Mouse (Mus musculus): ENCODE measurements around the gene Rsph9. TPM values are rescaled to one million over a fixed set of nuclear protein-coding genes. Genes with fewer than 3 reads are reported as not detected.

The Rsph9 gene
- polyA plus RNA-seq, 1 experiment from 2014 or later, result 1.1 TPM

DNA sequence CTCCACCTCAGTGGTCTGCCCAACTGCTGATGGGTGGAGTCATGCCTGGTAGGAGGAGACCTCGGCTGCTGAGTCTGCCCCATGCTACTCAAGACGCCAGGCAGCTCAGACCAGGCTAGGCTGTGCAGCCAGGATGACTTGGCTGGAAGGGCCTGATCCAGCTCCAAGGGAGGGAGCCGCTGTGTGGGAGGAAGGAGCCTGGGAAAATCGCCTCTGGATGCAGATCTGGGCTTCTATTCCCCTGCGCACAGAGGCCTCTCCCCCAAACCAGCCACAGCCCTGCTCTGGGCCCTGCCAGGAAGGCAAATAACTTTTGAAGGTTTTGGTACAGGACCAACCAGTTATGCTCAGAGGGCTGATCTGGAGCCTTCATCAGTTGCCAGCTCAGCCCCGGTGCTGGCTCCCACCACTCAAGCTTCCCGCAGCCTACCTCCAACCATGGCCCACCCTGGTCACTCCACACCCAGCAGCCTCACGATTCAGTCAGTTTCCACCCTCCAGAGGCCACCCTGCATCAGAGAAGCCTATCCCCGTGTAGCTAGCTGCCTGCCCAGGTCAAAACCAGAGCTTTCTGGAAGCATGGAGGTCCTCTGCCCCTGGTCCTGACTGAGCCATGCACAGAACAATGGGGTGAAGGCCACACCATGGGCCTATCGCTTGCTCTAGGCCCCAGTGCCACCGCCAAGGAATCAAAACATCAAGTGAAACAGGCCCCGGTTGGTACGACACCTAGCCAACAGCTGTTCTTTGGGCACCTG is 14.1 kb downstream of the Rsph9 start:
- Histone ChIP-seq H3K4me1 (ENCODE audit: control insufficient read depth, low read depth, low read length) (no peaks in the 10 kb centered on the region), H3K36me3 (ENCODE audit: control insufficient read depth, insufficient read depth) (peaks cover 14% of the 10 kb centered on the region), H3K4me3 (ENCODE audit: low read depth, low read length) (no peak overlapping the region), H3K4me2 (ENCODE audit: low read depth, low read length) (no peak overlapping the region), H3K27ac (ENCODE audit: low read length) (no peak overlapping the region), H3K9me3 (replicated peaks; ENCODE audit: control insufficient read depth, low read length) (no peaks in the 10 kb centered on the region), H3K27me3 (ENCODE audit: control insufficient read depth, insufficient read depth, low read depth, low read length) (no peaks in the 10 kb centered on the region), H3K9ac (ENCODE audit: low read depth, low read length) (no peak overlapping the region)
- no peak for ATAC-seq (ENCODE audit: low read depth)
- WGBS (ENCODE audit: insufficient replicate concordance), result 69% methylated on average over 13 of the region's 13 CpGs

DNA sequence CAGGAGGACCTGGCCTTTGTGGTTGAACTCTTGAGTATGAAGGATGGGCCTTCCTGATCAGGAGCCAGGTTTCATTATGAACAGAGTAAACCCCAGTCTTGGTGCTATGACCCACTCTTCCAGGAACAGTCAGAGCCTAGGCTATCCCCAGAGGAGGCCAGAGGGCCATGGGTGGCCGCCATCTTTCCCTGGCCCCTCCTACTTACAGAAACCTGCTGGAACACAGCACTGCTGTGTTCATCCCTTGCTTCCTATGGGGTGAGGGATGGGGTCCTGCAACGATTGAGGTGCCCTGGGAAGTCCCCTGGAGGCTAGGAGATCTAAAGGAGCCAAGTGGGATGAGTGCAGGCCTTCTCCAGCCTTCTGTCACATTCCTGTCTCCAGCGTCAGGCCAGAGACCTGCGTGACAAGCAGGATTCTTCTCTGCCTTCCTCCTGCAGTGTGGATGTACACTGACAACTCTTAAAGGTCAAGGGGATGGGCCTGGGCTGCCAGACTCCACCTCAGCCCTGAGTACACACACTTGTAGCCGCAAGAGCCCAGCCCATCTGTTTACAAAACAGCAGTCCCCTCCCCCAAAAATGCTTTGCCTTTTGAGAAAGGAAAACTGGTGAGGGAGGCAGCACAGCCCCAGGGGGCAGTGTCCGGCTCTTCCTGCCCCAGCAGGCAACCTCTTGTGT is 16.1 kb downstream of the Rsph9 start:
- ATAC-seq (ENCODE audit: low read depth), result no peak

DNA sequence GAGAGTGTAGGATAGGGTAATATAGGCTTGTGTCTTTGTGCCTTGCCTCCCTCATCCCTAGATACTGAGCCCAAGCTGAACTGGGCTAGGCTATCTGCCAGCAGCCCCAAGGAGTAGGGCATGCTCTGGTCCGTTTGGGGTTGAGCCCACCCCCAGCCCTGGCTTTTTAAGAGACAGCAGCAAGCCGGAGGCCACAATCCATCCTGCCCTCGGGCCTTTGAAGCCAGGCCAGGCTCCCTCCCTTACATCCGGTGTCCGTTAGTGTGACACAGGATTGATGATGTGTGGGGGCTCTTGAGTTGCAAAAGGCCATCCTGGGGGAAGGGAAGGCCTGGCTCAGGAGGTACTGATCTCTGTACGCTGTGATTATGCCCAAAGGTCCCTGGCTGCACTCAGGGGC is 17.4 kb downstream of the Rsph9 start:
- no peak overlapping the region for H3K9ac ChIP-seq (ENCODE audit: low read depth, low read length)
- H3K27me3 ChIP-seq (ENCODE audit: control insufficient read depth, insufficient read depth, low read depth, low read length), result no peaks in the 10 kb centered on the region
- 81% methylated on average over 6 of the region's 6 CpGs for WGBS (ENCODE audit: insufficient replicate concordance)
- H3K4me2 ChIP-seq (ENCODE audit: low read depth, low read length), result no peak overlapping the region
- no peaks in the 10 kb centered on the region for H3K9me3 ChIP-seq (replicated peaks; ENCODE audit: control insufficient read depth, low read length)
- H3K4me1 ChIP-seq (ENCODE audit: control insufficient read depth, low read depth, low read length), result no peaks in the 10 kb centered on the region
- ATAC-seq (ENCODE audit: low read depth), result no peak
- H3K27ac ChIP-seq (ENCODE audit: low read length), result no peak overlapping the region
- H3K4me3 ChIP-seq (ENCODE audit: low read depth, low read length), result no peak overlapping the region
- H3K36me3 ChIP-seq (ENCODE audit: control insufficient read depth, insufficient read depth), result peaks cover 29% of the 10 kb centered on the region

More for the DNA sequence above, 16.1 kb downstream of the Rsph9 start:
- Histone ChIP-seq H3K4me2 (ENCODE audit: low read depth, low read length) (no peak overlapping the region), H3K9ac (ENCODE audit: low read depth, low read length) (no peak overlapping the region), H3K36me3 (ENCODE audit: control insufficient read depth, insufficient read depth) (peaks cover 27% of the 10 kb centered on the region), H3K4me1 (ENCODE audit: control insufficient read depth, low read depth, low read length) (no peaks in the 10 kb centered on the region), H3K9me3 (replicated peaks; ENCODE audit: control insufficient read depth, low read length) (no peaks in the 10 kb centered on the region), H3K27ac (ENCODE audit: low read length) (no peak overlapping the region), H3K27me3 (ENCODE audit: control insufficient read depth, insufficient read depth, low read depth, low read length) (no peaks in the 10 kb centered on the region), H3K4me3 (ENCODE audit: low read depth, low read length) (no peak overlapping the region)
- 70% methylated on average over 6 of the region's 6 CpGs for WGBS (ENCODE audit: insufficient replicate concordance)

DNA sequence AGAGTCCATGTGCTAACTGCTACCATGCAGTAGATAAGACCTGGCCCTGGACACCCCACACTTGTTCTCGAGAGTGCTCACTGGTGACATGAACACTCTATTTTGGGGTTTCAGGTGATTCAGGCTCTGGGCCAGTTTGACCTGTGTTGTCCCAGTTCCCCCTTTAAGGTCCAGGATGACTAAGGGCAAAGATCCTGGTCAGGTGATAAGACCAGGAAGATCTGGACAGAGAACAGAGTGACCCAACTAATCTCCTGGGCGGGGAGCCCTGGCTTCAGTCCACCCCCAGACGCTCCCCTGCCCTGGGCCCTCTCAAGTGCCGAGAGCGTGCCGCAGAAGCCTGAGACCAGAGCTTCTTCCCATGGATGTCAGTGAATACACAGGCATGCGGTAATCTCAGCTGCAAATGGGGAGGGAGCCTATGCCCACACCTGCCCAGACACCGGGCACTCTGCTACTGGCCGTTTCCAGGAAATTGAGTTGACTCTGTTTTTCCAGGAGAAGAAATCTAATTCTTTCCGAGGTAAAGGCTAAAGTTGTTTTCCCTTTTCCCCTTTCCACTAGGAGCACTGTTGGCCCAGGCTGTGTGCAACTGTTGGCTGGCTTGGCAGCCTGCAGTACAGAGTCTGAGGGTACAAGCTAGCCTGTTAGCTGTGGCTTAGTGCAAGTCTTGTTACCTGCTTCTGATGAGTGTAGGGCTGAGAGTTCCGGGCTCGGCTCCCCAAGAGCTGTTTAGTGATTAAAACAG is 19.9 kb downstream of the Rsph9 start:
- H3K27ac ChIP-seq (ENCODE audit: low read length), result no peak overlapping the region
- peaks cover 29% of the 10 kb centered on the region for H3K36me3 ChIP-seq (ENCODE audit: control insufficient read depth, insufficient read depth)
- WGBS (ENCODE audit: insufficient replicate concordance), result 82% methylated on average over 12 of the region's 12 CpGs

DNA sequence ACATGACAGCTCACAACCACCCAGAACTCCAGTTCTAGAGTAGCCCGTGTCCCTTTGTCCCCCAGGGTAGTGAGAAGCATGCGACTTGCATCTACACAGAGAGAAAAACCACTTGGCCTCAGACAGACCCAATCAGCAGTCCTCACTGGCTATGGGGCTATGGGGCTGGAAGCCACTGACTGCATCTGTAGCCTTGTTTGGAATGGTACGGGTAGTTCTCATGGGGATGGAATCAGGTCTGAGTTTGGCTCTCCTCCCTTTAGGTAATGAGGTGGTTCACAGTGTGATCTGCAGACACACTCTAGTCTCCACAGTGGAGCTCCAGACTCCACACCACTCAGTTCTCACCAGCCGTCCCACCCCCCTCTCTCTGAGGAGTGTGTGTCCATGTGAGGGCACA is 20.7 kb downstream of the Rsph9 start:
- no peak overlapping the region for H3K9ac ChIP-seq (ENCODE audit: low read depth, low read length)
- no peaks in the 10 kb centered on the region for H3K27me3 ChIP-seq (ENCODE audit: control insufficient read depth, insufficient read depth, low read depth, low read length)
- no peak overlapping the region for H3K4me3 ChIP-seq (ENCODE audit: low read depth, low read length)
- H3K4me1 ChIP-seq (ENCODE audit: control insufficient read depth, low read depth, low read length), result no peaks in the 10 kb centered on the region
- H3K9me3 ChIP-seq (replicated peaks; ENCODE audit: control insufficient read depth, low read length), result no peaks in the 10 kb centered on the region
- H3K4me2 ChIP-seq (ENCODE audit: low read depth, low read length), result no peak overlapping the region
- WGBS (ENCODE audit: insufficient replicate concordance), result 79% methylated on average over 4 of the region's 4 CpGs
- H3K36me3 ChIP-seq (ENCODE audit: control insufficient read depth, insufficient read depth), result peaks cover 25% of the 10 kb centered on the region
- no peak overlapping the region for H3K27ac ChIP-seq (ENCODE audit: low read length)
- ATAC-seq (ENCODE audit: low read depth), result no peak

More for the DNA sequence above, 19.9 kb downstream of the Rsph9 start:
- no peaks in the 10 kb centered on the region for H3K27me3 ChIP-seq (ENCODE audit: control insufficient read depth, insufficient read depth, low read depth, low read length)
- H3K4me3 ChIP-seq (ENCODE audit: low read depth, low read length), result no peak overlapping the region
- H3K9me3 ChIP-seq (replicated peaks; ENCODE audit: control insufficient read depth, low read length), result no peaks in the 10 kb centered on the region
- no peak overlapping the region for H3K9ac ChIP-seq (ENCODE audit: low read depth, low read length)
- no peak overlapping the region for H3K4me2 ChIP-seq (ENCODE audit: low read depth, low read length)
- ATAC-seq (ENCODE audit: low read depth), result no peak
- H3K4me1 ChIP-seq (ENCODE audit: control insufficient read depth, low read depth, low read length), result no peaks in the 10 kb centered on the region

DNA sequence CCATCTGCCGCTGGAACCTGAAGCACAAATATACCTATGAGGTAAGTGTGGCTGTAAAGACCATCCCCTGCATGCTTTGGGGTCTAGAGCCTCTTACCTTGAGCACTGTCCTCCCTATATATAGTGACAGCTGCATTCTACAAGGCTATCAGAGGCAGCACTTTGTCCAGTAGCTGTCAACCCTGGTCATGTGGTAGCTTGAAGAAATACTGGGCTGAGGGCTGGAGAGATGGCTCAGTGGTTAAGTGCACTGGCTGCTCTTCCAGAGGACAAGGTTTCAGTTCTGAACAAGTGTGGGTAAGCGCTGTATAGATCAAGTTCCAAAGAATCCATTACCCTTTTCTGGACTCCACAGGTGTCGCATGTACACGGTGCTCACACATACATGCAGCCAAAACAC is 21.2 kb downstream of the Rsph9 start:
- WGBS (ENCODE audit: insufficient replicate concordance), result 90% methylated on average over 4 of the region's 4 CpGs
- no peak overlapping the region for H3K4me3 ChIP-seq (ENCODE audit: low read depth, low read length)
- no peaks in the 10 kb centered on the region for H3K27me3 ChIP-seq (ENCODE audit: control insufficient read depth, insufficient read depth, low read depth, low read length)
- H3K4me2 ChIP-seq (ENCODE audit: low read depth, low read length), result no peak overlapping the region
- no peak overlapping the region for H3K9ac ChIP-seq (ENCODE audit: low read depth, low read length)
- no peak for ATAC-seq (ENCODE audit: low read depth)
- no peaks in the 10 kb centered on the region for H3K9me3 ChIP-seq (replicated peaks; ENCODE audit: control insufficient read depth, low read length)
- no peaks in the 10 kb centered on the region for H3K4me1 ChIP-seq (ENCODE audit: control insufficient read depth, low read depth, low read length)
- peaks cover 25% of the 10 kb centered on the region for H3K36me3 ChIP-seq (ENCODE audit: control insufficient read depth, insufficient read depth)
- no peak overlapping the region for H3K27ac ChIP-seq (ENCODE audit: low read length)

DNA sequence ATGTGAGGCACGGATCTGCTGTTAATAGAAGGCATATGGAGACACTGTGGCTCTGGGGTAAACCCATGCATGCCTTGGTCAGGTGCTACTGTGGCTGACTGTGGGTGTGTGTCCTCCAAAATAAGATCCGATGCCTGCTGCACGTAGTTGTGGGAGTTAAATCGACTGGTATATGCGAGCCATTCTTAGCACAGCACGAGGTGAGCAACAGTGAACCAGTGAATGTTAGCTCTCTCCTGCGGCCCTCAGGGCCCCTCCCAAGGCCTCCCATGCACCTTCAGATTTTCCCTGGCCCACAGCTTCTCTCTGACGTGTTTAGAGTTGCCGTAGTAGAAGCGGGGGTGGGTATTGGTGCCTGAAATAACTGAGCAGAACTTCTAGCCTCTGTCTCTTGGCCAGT is 24.4 kb downstream of the Rsph9 start:
- Histone ChIP-seq H3K9ac (ENCODE audit: low read depth, low read length) (no peak overlapping the region), H3K27me3 (ENCODE audit: control insufficient read depth, insufficient read depth, low read depth, low read length) (no peaks in the 10 kb centered on the region), H3K27ac (ENCODE audit: low read length) (no peak overlapping the region), H3K4me3 (ENCODE audit: low read depth, low read length) (no peak overlapping the region), H3K4me2 (ENCODE audit: low read depth, low read length) (no peak overlapping the region), H3K9me3 (replicated peaks; ENCODE audit: control insufficient read depth, low read length) (no peaks in the 10 kb centered on the region), H3K36me3 (ENCODE audit: control insufficient read depth, insufficient read depth) (peaks cover 13% of the 10 kb centered on the region; the same call in 1 of the 2 replicates), H3K4me1 (ENCODE audit: control insufficient read depth, low read depth, low read length) (no peaks in the 10 kb centered on the region)
- 84% methylated on average over 10 of the region's 10 CpGs for WGBS (ENCODE audit: insufficient replicate concordance)
- no peak for ATAC-seq (ENCODE audit: low read depth)

DNA sequence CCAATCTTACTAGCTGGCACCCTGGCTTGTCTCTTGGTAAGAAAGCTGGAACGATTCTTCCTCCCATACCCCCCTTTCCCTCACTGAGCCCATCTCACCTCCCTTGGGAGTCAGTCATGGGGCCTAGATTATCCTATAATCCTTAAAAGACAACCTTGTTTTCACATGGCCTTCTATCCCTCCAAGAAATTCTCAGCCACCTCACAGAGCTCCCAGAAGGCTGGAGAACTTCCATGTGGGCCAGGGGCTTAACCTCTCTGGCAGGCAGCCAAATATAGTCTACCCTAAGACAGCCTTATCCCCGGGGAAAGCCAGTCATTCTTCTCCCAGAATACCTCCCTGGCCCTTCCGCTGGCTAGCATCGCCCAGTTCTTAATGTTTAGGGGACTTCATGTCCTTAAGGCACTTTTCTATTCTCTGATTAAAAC is 25.6 kb downstream of the Rsph9 start:
- H3K36me3 ChIP-seq (ENCODE audit: control insufficient read depth, insufficient read depth), result peaks cover 6% of the 10 kb centered on the region; the same call in 1 of the 2 replicates
- 82% methylated on average over 4 of the region's 4 CpGs for WGBS (ENCODE audit: insufficient replicate concordance)

More for the DNA sequence above, 25.6 kb downstream of the Rsph9 start:
- Histone ChIP-seq H3K27me3 (ENCODE audit: control insufficient read depth, insufficient read depth, low read depth, low read length) (no peaks in the 10 kb centered on the region), H3K9me3 (replicated peaks; ENCODE audit: control insufficient read depth, low read length) (no peaks in the 10 kb centered on the region), H3K4me2 (ENCODE audit: low read depth, low read length) (no peak overlapping the region), H3K4me1 (ENCODE audit: control insufficient read depth, low read depth, low read length) (no peaks in the 10 kb centered on the region), H3K9ac (ENCODE audit: low read depth, low read length) (no peak overlapping the region), H3K27ac (ENCODE audit: low read length) (no peak overlapping the region), H3K4me3 (ENCODE audit: low read depth, low read length) (no peak overlapping the region)
- ATAC-seq (ENCODE audit: low read depth), result no peak
